14 mouse cellular contexts compared by ENCODE assay signal in genomic region chr7:109524763-109525162, GRCm38 (mm10). TPM values are rescaled to one million over a fixed set of nuclear protein-coding genes. Genes with fewer than 3 reads are reported as not detected.
DNase-seq lines count a peak whose midpoint lies in the region; ATAC-seq and TF ChIP-seq lines count a peak whose summit lies in the region.
"Had no signal": no experiment of that assay in that cellular context is flagged by ENCODE, and none has a peak within 500 bp of the region (broad histone marks: within the 10 kb centered on the region; RNA-seq: fewer than 3 reads in every experiment).

No protein-coding gene starts in this region.

- peak overlapping the region; percentile 13 for H3K9ac ChIP-seq in hindbrain, embryonic 13.5 days
- H3K9ac ChIP-seq in hindbrain, embryonic 12.5 days: no peak overlapping the region
- H3K9ac ChIP-seq in neural tube, embryonic 13.5 days: no peak overlapping the region
- no peak overlapping the region for H3K9ac ChIP-seq in embryonic facial prominence, embryonic 15.5 days

- no peak overlapping the region for H3K4me3 ChIP-seq in hindbrain, embryonic 13.5 days
- no peak overlapping the region for H3K4me3 ChIP-seq in hindbrain, embryonic 12.5 days
- no peak overlapping the region for H3K4me3 ChIP-seq in neural tube, embryonic 13.5 days
- no peak overlapping the region for H3K4me3 ChIP-seq in embryonic facial prominence, embryonic 15.5 days (replicated peaks)
- H3K4me3 ChIP-seq in myocyte: no peak overlapping the region
- H3K4me3 ChIP-seq: heart, embryonic 10.5 days had no signal

- H3K9me3 ChIP-seq in hindbrain, embryonic 13.5 days: no peaks in the 10 kb centered on the region
- no peaks in the 10 kb centered on the region for H3K9me3 ChIP-seq in hindbrain, embryonic 12.5 days (replicated peaks)
- H3K9me3 ChIP-seq in neural tube, embryonic 13.5 days: no peaks in the 10 kb centered on the region
- H3K9me3 ChIP-seq in embryonic facial prominence, embryonic 15.5 days (replicated peaks): no peaks in the 10 kb centered on the region
- H3K9me3 ChIP-seq: heart, embryonic 10.5 days had no signal

- no peaks in the 10 kb centered on the region for H3K27me3 ChIP-seq in hindbrain, embryonic 13.5 days
- H3K27me3 ChIP-seq in hindbrain, embryonic 12.5 days: no peaks in the 10 kb centered on the region
- no peaks in the 10 kb centered on the region for H3K27me3 ChIP-seq in neural tube, embryonic 13.5 days
- H3K27me3 ChIP-seq in embryonic facial prominence, embryonic 15.5 days: no peaks in the 10 kb centered on the region
- H3K27me3 ChIP-seq in myocyte (ENCODE audit: control insufficient read depth, insufficient read depth, insufficient read length): no peaks in the 10 kb centered on the region
- H3K27me3 ChIP-seq: CH12.LX had no signal

- TF ChIP-seq POLR2A in myocyte (IDR thresholded peaks at IDR 0.05; ENCODE audit: insufficient read length, low read depth): no peak

- no peak for ATAC-seq in hindbrain, embryonic 13.5 days (ENCODE audit: low FRiP score)
- ATAC-seq in hindbrain, embryonic 12.5 days (ENCODE audit: low FRiP score): no peak
- ATAC-seq in neural tube, embryonic 13.5 days (ENCODE audit: low read depth): no peak
- no peak for ATAC-seq in embryonic facial prominence, embryonic 15.5 days (ENCODE audit: insufficient number of reproducible peaks, low FRiP score, low TSS enrichment, low read depth)
- ATAC-seq: hindbrain, postnatal 0 days had no signal

- peaks cover 22% of the 10 kb centered on the region for H3K79me2 ChIP-seq in myocyte (ENCODE audit: control insufficient read depth, insufficient read depth)

- 84% methylated on average over 3 of the region's 3 CpGs for WGBS in hindbrain, embryonic 13.5 days
- 87% methylated on average over 3 of the region's 3 CpGs for WGBS in hindbrain, embryonic 12.5 days
- 80% methylated on average over 3 of the region's 3 CpGs for WGBS in neural tube, embryonic 13.5 days
- 64% methylated on average over 3 of the region's 3 CpGs for WGBS in embryonic facial prominence, embryonic 15.5 days

- no peak for DNase-seq in neural tube, embryonic 10.5 days (ENCODE audit: extremely low spot score, low spot score)
- DNase-seq in left cerebral cortex, adult 18-20 months (ENCODE audit: low spot score in 2 of 2): no peak
- no peak for DNase-seq in yolk sac, embryonic 10.5 days (ENCODE audit: low spot score)
- DNase-seq: kidney, postnatal 36 days; thymus, postnatal 36 days had no signal

- peaks cover 63% of the 10 kb centered on the region for H3K36me3 ChIP-seq in hindbrain, embryonic 13.5 days
- H3K36me3 ChIP-seq in hindbrain, embryonic 12.5 days: peaks cover 62% of the 10 kb centered on the region
- H3K36me3 ChIP-seq in neural tube, embryonic 13.5 days: peaks cover 68% of the 10 kb centered on the region
- peaks cover 69% of the 10 kb centered on the region for H3K36me3 ChIP-seq in embryonic facial prominence, embryonic 15.5 days
- H3K36me3 ChIP-seq in myocyte (ENCODE audit: control insufficient read depth, insufficient read depth): peaks cover 55% of the 10 kb centered on the region

- peak overlapping the region; percentile 19; the same call in 1 of the 2 replicates for H3K27ac ChIP-seq in hindbrain, embryonic 13.5 days
- no peak overlapping the region for H3K27ac ChIP-seq in hindbrain, embryonic 12.5 days
- 0 out of 2 replicates have a peak overlapping the region, but pooled peaks have one; percentile 7 for H3K27ac ChIP-seq in neural tube, embryonic 13.5 days (replicated peaks)
- peak overlapping the region; percentile 77 for H3K27ac ChIP-seq in embryonic facial prominence, embryonic 15.5 days (replicated peaks)
- H3K27ac ChIP-seq: heart, embryonic 10.5 days; hindbrain, postnatal 0 days had no signal

- H3K4me2 ChIP-seq in hindbrain, embryonic 13.5 days: no peak overlapping the region
- no peak overlapping the region for H3K4me2 ChIP-seq in hindbrain, embryonic 12.5 days (replicated peaks)
- no peak overlapping the region for H3K4me2 ChIP-seq in neural tube, embryonic 13.5 days
- no peak overlapping the region for H3K4me2 ChIP-seq in embryonic facial prominence, embryonic 15.5 days (replicated peaks)
- H3K4me2 ChIP-seq in myocyte (ENCODE audit: low read depth): no peak overlapping the region

- peaks cover 21% of the 10 kb centered on the region for H3K4me1 ChIP-seq in hindbrain, embryonic 13.5 days (replicated peaks)
- H3K4me1 ChIP-seq in hindbrain, embryonic 12.5 days: peaks cover 14% of the 10 kb centered on the region
- H3K4me1 ChIP-seq in neural tube, embryonic 13.5 days (replicated peaks): peaks cover 23% of the 10 kb centered on the region
- peaks cover 43% of the 10 kb centered on the region for H3K4me1 ChIP-seq in embryonic facial prominence, embryonic 15.5 days

- H3ac ChIP-seq in myocyte (ENCODE audit: control insufficient read depth, insufficient read length): no peak overlapping the region

TF ChIP-seq in myocyte, 11 proteins besides CTCF, POLR2A, EP300 and RAD21:
- TF ChIP-seq TCF3 (IDR thresholded peaks at IDR 0.05; ENCODE audit: insufficient read length, low read depth) (no peak), TCF12 (IDR thresholded peaks at IDR 0.05; ENCODE audit: insufficient read depth, poor library complexity, severe bottlenecking) (no peak), CEBPB (IDR thresholded peaks at IDR 0.05; ENCODE audit: insufficient read depth, poor library complexity, severe bottlenecking) (peak; percentile 53; the same call in 1 of the 2 replicates), E2F4 (IDR thresholded peaks at IDR 0.05; ENCODE audit: insufficient read depth) (no peak)

RNA-seq across cellular contexts. Expression of gene Rpl27a, which starts 5.8 kb away (rescaled TPM):
- polyA plus RNA-seq in hindbrain, embryonic 13.5 days (2015; fragmentation: Nextera tagmentation; extraction: Ambion mirVana): 89.0 TPM in 2 replicates
- 86.2 and 98.4 TPM in 2 replicates for polyA plus RNA-seq in hindbrain, embryonic 12.5 days (2016; fragmentation: Nextera tagmentation; extraction: Ambion mirVana)
- polyA plus RNA-seq in neural tube, embryonic 13.5 days (2015; fragmentation: Nextera tagmentation; extraction: Ambion mirVana): 80.7 and 91.7 TPM in 2 replicates
- polyA plus RNA-seq in embryonic facial prominence, embryonic 15.5 days (2015; fragmentation: Nextera tagmentation; extraction: Ambion mirVana): 140 and 145 TPM in 2 replicates
- polyA plus RNA-seq in myocyte (2012; fragmentation: generic; extraction: Trizol): 1,271 TPM
- 100 to 1,000 TPM; 147 to 150 TPM for total RNA-seq in left cerebral cortex, adult 18-20 months (2021)

RNA-seq across cellular contexts. Expression of gene Trim66, which starts 16.8 kb away (rescaled TPM):
- 0.22 and 0.34 TPM in 2 replicates for polyA plus RNA-seq in hindbrain, embryonic 13.5 days (2015; fragmentation: Nextera tagmentation; extraction: Ambion mirVana)
- 0.08 and 0.12 TPM in 2 replicates for polyA plus RNA-seq in hindbrain, embryonic 12.5 days (2016; fragmentation: Nextera tagmentation; extraction: Ambion mirVana)
- polyA plus RNA-seq in neural tube, embryonic 13.5 days (2015; fragmentation: Nextera tagmentation; extraction: Ambion mirVana): 0.11 and 0.26 TPM in 2 replicates
- 3.9 and 5.6 TPM in 2 replicates for polyA plus RNA-seq in embryonic facial prominence, embryonic 15.5 days (2015; fragmentation: Nextera tagmentation; extraction: Ambion mirVana)
- 0.55 TPM for polyA plus RNA-seq in myocyte (2012; fragmentation: generic; extraction: Trizol)
- 10 to 100 TPM; 21.5 TPM for total RNA-seq in left cerebral cortex, adult 18-20 months (2021)
- polyA plus RNA-seq: limb, embryonic 11.5 days had no signal
